Mouse (Mus musculus) kidney, embryonic 14.5 days (tissue): ENCODE results near the gene Atp6v0b. TPM values are rescaled to one million over a fixed set of nuclear protein-coding genes. Genes with fewer than 3 reads are reported as not detected.

Source experiments
- ATAC-seq: fragments of 200-750 bp; cut with Nextera tagmentation; 2 replicates; pipeline ENCODE4 v1.8.0; 2017; ENCODE audit warnings: moderate number of reproducible peaks, mild to moderate bottlenecking, moderate TSS enrichment, moderate library complexity; ENCODE audit not compliant: low FRiP score, low TSS enrichment
- H3K27ac ChIP-seq: fragments of 300-500 bp; sonication (generic); 2 replicates; pipeline ENCODE4 v1.5.1; 2014; ENCODE audit warnings: low read depth, mild to moderate bottlenecking, low read length, moderate library complexity, mixed read lengths
- H3K27me3 ChIP-seq: fragments of 300-500 bp; sonication (generic); 2 replicates; pipeline ENCODE4 v1.6.1; 2014; ENCODE audit warnings: mild to moderate bottlenecking, low read length; ENCODE audit not compliant: control insufficient read depth, insufficient read depth
- H3K36me3 ChIP-seq: fragments of 300-500 bp; sonication (generic); 2 replicates; pipeline ENCODE4 v1.6.1; 2014; ENCODE audit warnings: low read length, mixed read lengths; ENCODE audit not compliant: control insufficient read depth, insufficient read depth
- H3K4me1 ChIP-seq: fragments of 300-500 bp; sonication (generic); 2 replicates; pipeline ENCODE4 v1.6.1; 2014; ENCODE audit warnings: low read length, mixed read lengths; ENCODE audit not compliant: control insufficient read depth, insufficient read depth
- H3K4me2 ChIP-seq: fragments of 300-500 bp; sonication (generic); replicated peaks from 2 replicates; pipeline ENCODE4 v1.6.1; 2014; ENCODE audit warnings: low read depth, mild to moderate bottlenecking, low read length
- H3K4me3 ChIP-seq: fragments of 300-500 bp; sonication (generic); 2 replicates; pipeline ENCODE4 v1.5.1; 2014; ENCODE audit warnings: mild to moderate bottlenecking, low read length
- H3K9ac ChIP-seq: fragments of 300-500 bp; sonication (generic); 2 replicates; pipeline ENCODE4 v1.6.1; 2014; ENCODE audit warnings: low read depth, mild to moderate bottlenecking, low read length, moderate library complexity
- H3K9me3 ChIP-seq: fragments of 300-500 bp; sonication (generic); 2 replicates; pipeline ENCODE4 v1.6.1; 2016; ENCODE audit warnings: low read length; ENCODE audit not compliant: control insufficient read depth
- WGBS: fragments of 180-500 bp; shearing (Covaris S2); extraction: QIAGEN DNeasy Blood & Tissue Kit; methylation state at CpG from one replicate; pipeline ENCODE4 v1.1.7; 2014; 5-methylcytosine and 5-hydroxymethylcytosine counted together
- polyA plus RNA-seq: library from polyadenylated mRNA; unstranded; fragments of >200 nt; fragmentation: Nextera tagmentation; extraction: Ambion mirVana; gene quantifications from 2 replicates; pipeline ENCODE4 v1.2.1, GENCODE M21; 2014

Gene Atp6v0b
- polyA plus RNA-seq, 1 experiment from 2014 or later = 213 TPM

DNA sequence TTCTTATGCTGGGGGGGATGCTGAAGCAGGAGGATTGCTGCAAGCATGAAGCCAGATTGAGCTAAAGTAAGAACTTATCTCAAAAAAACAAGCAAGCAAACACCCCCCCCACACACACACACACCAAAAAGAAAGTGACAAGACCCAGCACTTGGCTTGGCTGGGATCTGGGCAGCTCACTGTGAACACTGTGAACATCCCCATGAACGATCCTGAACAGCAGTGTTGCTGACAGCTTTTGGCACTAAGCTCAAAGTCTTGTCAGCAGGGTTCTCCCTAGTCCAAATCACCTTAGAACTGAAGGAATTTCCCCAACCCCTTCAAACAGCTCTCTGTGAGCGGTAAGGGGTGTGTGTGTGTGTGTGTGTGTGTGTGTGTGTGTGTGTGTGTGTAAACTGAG lies 36.3 kb upstream of the Atp6v0b start:
- H3K4me1 ChIP-seq = peaks cover 9% of the 10 kb centered on the region; the same call in 1 of the 2 replicates
- H3K27me3 ChIP-seq = peaks cover 30% of the 10 kb centered on the region
- H3K9me3 ChIP-seq = no peaks in the 10 kb centered on the region
- WGBS = 54% methylated on average over 2 of the region's 2 CpGs
- no peaks in the 10 kb centered on the region for H3K36me3 ChIP-seq
- no peak for ATAC-seq
- no peak overlapping the region for H3K27ac ChIP-seq
- H3K9ac ChIP-seq = no peak overlapping the region
- H3K4me2 ChIP-seq = no peak overlapping the region
- H3K4me3 ChIP-seq = no peak overlapping the region

DNA sequence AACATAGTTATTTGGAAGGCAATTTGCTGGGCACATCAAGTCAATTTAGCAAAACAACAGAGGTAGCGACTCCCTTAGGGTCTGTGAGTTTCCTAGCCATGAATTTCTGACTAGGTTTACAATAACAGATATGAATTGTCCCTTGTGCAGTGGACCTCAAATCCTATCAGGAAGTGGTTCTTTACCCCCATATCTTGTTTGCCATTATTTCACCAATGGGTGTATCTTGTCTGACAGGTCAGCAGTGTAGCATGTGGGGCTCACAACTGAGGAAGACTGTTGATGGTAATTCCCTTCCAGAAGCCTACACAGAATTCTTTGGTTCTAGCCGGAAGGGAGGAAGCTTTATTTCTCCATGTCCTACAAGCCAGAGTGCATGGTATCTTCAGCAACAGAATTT lies 34.2 kb upstream of the Atp6v0b start:
- Histone ChIP-seq H3K36me3 (no peaks in the 10 kb centered on the region), H3K4me1 (peaks cover under 1% of the 10 kb centered on the region; the same call in 1 of the 2 replicates), H3K27me3 (peaks cover 12% of the 10 kb centered on the region), H3K4me2 (no peak overlapping the region), H3K4me3 (no peak overlapping the region), H3K9me3 (no peaks in the 10 kb centered on the region), H3K9ac (no peak overlapping the region), H3K27ac (no peak overlapping the region)
- no peak for ATAC-seq
- WGBS = 91% methylated on average over 2 of the region's 2 CpGs

- H3K27me3 ChIP-seq = no peaks in the 10 kb centered on the region
- H3K36me3 ChIP-seq = no peaks in the 10 kb centered on the region
- no peak overlapping the region for H3K4me2 ChIP-seq
- peaks cover 12% of the 10 kb centered on the region; the same call in 1 of the 2 replicates for H3K4me1 ChIP-seq
- H3K4me3 ChIP-seq = no peak overlapping the region
- H3K27ac ChIP-seq = no peak overlapping the region
- H3K9me3 ChIP-seq = no peaks in the 10 kb centered on the region
- no peak overlapping the region for H3K9ac ChIP-seq
- WGBS = 89% methylated on average over 5 of the region's 5 CpGs
- no peak for ATAC-seq
Measured at GRCm38 (mm10) chr4:117918762-117919161, 31.6 kb upstream of the Atp6v0b start.

GRCm38 (mm10) chr4:117918261-117918660 lies 31.1 kb upstream of the Atp6v0b start:
- H3K9me3 ChIP-seq = no peaks in the 10 kb centered on the region
- H3K27ac ChIP-seq = no peak overlapping the region
- no peak overlapping the region for H3K4me3 ChIP-seq

DNA sequence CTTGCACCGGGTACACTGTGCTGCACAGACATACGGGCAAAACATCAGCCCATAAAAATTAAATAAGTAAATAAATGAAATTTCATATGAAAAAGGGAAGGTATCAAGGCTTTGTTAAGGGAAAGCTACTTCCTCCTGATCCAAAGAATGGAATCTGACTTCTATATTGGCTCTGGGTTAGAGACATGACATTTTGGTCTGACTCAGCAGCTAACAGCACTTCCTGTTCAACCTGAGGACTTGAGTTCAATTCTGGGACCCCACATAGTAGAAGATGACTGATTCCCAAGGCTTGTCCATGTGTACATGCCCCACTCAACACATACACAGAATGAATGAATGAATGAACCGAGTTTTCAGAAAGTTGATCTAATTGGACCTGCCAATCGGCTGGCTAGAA lies 30.7 kb upstream of the Atp6v0b start:
- H3K9ac ChIP-seq = no peak overlapping the region
- H3K27me3 ChIP-seq = no peaks in the 10 kb centered on the region
- no peak overlapping the region for H3K27ac ChIP-seq
- no peaks in the 10 kb centered on the region for H3K9me3 ChIP-seq
- no peaks in the 10 kb centered on the region for H3K36me3 ChIP-seq
- no peak overlapping the region for H3K4me3 ChIP-seq
- no peak for ATAC-seq
- WGBS = 88% methylated on average over 4 of the region's 4 CpGs
- no peak overlapping the region for H3K4me2 ChIP-seq
- peaks cover 21% of the 10 kb centered on the region for H3K4me1 ChIP-seq

More at GRCm38 (mm10) chr4:117918261-117918660, 31.1 kb upstream of the Atp6v0b start:
- WGBS = 85% methylated on average over 3 of the region's 3 CpGs
- no peaks in the 10 kb centered on the region for H3K27me3 ChIP-seq
- no peak overlapping the region for H3K4me2 ChIP-seq
- H3K4me1 ChIP-seq = peaks cover 17% of the 10 kb centered on the region
- H3K9ac ChIP-seq = no peak overlapping the region
- H3K36me3 ChIP-seq = no peaks in the 10 kb centered on the region
- no peak for ATAC-seq

DNA sequence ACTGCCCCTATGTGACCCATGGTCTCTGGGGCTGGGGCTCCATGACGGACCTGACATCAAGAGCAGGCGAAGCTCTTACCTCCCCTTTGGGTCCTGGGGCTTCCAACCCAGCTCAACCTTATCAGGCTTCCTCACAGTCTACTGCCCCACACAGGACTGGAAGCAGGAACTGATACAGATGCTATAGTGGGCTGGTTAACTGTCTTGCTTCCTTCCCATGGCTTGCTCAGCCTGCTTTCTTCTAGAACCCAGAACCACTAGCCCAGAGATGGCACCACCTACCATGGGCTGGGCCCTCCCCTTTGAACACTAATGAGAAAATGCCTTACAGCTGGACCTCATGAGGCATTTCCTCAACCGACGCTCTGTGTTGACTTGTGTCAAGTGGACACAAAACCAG lies 30.3 kb upstream of the Atp6v0b start:
- Histone ChIP-seq H3K9ac (no peak overlapping the region), H3K4me1 (peaks cover 25% of the 10 kb centered on the region), H3K4me2 (no peak overlapping the region), H3K4me3 (no peak overlapping the region), H3K27ac (no peak overlapping the region), H3K27me3 (no peaks in the 10 kb centered on the region), H3K36me3 (no peaks in the 10 kb centered on the region), H3K9me3 (no peaks in the 10 kb centered on the region)
- 86% methylated on average over 4 of the region's 4 CpGs for WGBS
- no peak for ATAC-seq

GRCm38 (mm10) chr4:117916386-117916785 lies 29.3 kb upstream of the Atp6v0b start:
- no peak for ATAC-seq
- Histone ChIP-seq H3K27ac (no peak overlapping the region; the same call in 1 of the 2 replicates), H3K9me3 (no peaks in the 10 kb centered on the region), H3K4me3 (no peak overlapping the region), H3K36me3 (peaks cover 6% of the 10 kb centered on the region; the same call in 1 of the 2 replicates), H3K9ac (no peak overlapping the region), H3K4me1 (peaks cover 26% of the 10 kb centered on the region), H3K27me3 (no peaks in the 10 kb centered on the region), H3K4me2 (peak overlapping the region; percentile 99; the same call in 1 of the 2 replicates)
- WGBS = 82% methylated on average over 5 of the region's 5 CpGs

GRCm38 (mm10) chr4:117915489-117916105 lies 28.5 kb upstream of the Atp6v0b start:
- Histone ChIP-seq H3K4me2 (peak overlapping the region; percentile 99), H3K36me3 (peaks cover 12% of the 10 kb centered on the region; the same call in 1 of the 2 replicates), H3K9me3 (no peaks in the 10 kb centered on the region), H3K9ac (peak overlapping the region; percentile 74), H3K27ac (peak overlapping the region; percentile 38; the same call in 1 of the 2 replicates), H3K4me1 (peaks cover 26% of the 10 kb centered on the region), H3K27me3 (no peaks in the 10 kb centered on the region), H3K4me3 (peak overlapping the region; percentile 76)
- WGBS = 3% methylated on average over 19 of the region's 19 CpGs
- no peak for ATAC-seq

DNA sequence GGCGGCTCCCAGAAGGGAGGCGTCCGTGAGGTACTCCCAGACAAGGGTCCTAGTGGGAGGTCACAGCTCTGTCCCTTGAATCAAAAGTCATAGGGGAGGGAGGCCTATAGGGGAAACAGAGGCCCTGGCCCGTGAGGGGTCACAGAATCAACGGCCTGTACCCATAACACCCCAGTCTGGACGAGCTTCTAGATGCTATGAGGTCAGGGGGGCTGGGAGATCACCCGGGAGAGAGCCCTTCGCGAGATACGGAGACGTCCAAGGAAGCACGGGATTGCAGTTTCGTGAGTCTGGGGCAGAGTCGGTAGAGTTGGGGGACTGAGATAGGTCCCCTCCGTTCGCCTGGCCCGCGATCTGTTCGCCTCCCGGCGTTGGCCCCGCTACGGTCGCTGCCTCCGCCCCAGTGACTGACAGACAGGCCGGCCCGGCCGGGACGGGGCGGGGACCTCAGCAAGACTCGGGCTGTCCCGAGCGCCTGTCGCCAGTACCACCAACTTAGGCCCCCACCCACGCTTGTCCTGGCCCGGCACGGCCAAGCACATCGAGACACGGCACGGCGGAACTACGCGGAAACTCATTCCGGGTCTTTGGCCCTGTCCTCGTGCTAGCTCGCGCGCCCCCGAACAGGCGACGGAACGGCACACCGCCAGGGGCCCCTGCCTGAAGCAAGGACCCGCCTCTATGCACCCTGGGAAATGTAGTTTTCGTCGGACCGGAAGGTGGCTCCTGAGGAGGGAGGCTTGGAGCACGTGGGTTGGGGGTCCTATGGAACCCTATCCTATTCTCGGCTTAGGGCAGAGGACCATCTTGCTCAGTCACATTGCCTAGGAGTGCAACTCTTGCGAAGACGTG lies 27.7 kb upstream of the Atp6v0b start, which contains the start of gene Ipo13:
Gene Ipo13 (minus strand): TSS at position 409 of the 852 bp plus-strand sequence.
- H3K36me3 ChIP-seq = peaks cover 17% of the 10 kb centered on the region; the same call in 1 of the 2 replicates
- H3K4me3 ChIP-seq = peak within 1 kb of the TSS; percentile 76
- peak within 1 kb of the TSS; percentile 99 for H3K4me2 ChIP-seq
- peak within 1 kb of the TSS; percentile 74 for H3K9ac ChIP-seq
- H3K4me1 ChIP-seq = peaks cover 26% of the 10 kb centered on the region
- no peaks in the 10 kb centered on the region for H3K27me3 ChIP-seq
- H3K27ac ChIP-seq = peak within 1 kb of the TSS; percentile 38; the same call in 1 of the 2 replicates
- H3K9me3 ChIP-seq = no peaks in the 10 kb centered on the region
- ATAC-seq = peak; percentile 96
- under 1% methylated on average over 61 of the region's 61 CpGs for WGBS
